Mouse (Mus musculus): ENCODE data around the gene Pcp4l1. TPM values are rescaled to one million over a fixed set of nuclear protein-coding genes. Genes with fewer than 3 reads are reported as not detected.
"Not testable (repeated sequence)": the region's sequence is repeated elsewhere in the genome, so short reads cannot be mapped to it uniquely, and the experiment has no call there.

Gene Pcp4l1
- polyA plus RNA-seq, 1 experiment from 2014 or later, result 18.0 TPM

- Histone ChIP-seq H3K27me3 (ENCODE audit: insufficient read depth, poor library complexity, severe bottlenecking) (no peaks in the 10 kb centered on the region), H3K27ac (no peak overlapping the region), H3K4me3 (no peak overlapping the region), H3K36me3 (peaks cover 3% of the 10 kb centered on the region; the same call in 1 of the 2 replicates), H3K4me1 (peaks cover 11% of the 10 kb centered on the region), H3K9me3 (no peaks in the 10 kb centered on the region)
- 82% methylated on average over 12 of the region's 12 CpGs for WGBS
- DNase-seq (ENCODE audit: low spot score), result no peak
Measured at GRCm38 (mm10) chr1:171168906-171169305, 27.2 kb downstream of the Pcp4l1 start.

DNA sequence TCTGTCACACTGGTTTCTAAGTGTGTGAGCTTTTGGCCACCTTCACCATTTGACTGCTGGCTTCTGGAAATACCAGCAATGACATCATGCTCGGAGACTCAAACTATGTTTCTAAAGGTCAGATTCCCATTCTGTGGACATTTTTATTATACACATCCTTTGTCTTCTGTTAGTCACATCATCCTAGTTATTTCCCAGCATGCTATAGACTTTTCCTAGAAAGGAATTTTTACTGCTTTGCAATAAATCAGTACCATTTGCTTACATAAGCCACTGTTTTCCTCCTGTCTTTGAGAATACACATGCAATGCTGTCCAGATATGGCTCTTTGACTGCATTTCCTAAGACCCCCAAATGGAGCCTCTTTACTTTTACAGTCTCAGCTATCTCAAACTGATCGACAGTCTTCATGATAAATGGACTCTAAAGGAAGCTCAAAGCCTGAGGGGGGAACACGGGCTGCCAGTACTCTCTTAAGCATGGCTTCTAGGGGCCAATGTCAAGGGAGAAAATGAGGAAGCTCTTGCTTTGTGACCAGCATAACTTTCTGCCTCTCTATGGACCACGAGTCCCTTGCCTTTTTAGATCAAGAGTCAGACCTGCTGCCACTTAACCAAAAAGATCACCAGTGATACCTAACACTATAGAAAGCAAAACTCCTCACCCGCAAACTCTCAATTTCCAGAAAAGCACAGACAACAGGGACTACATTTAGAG is 30.3 kb downstream of the Pcp4l1 start:
- 0 out of 2 replicates have a peak, but pooled peaks cover 2% of the 10 kb centered on the region for H3K4me1 ChIP-seq
- no peak overlapping the region for H3K27ac ChIP-seq
- H3K4me3 ChIP-seq, result no peak overlapping the region
- DNase-seq (ENCODE audit: low spot score), result no peak
- 62% methylated on average over 5 of the region's 5 CpGs for WGBS
- no peaks in the 10 kb centered on the region for H3K9me3 ChIP-seq
- peaks cover 8% of the 10 kb centered on the region for H3K27me3 ChIP-seq (ENCODE audit: insufficient read depth, poor library complexity, severe bottlenecking)
- no peaks in the 10 kb centered on the region for H3K36me3 ChIP-seq

DNA sequence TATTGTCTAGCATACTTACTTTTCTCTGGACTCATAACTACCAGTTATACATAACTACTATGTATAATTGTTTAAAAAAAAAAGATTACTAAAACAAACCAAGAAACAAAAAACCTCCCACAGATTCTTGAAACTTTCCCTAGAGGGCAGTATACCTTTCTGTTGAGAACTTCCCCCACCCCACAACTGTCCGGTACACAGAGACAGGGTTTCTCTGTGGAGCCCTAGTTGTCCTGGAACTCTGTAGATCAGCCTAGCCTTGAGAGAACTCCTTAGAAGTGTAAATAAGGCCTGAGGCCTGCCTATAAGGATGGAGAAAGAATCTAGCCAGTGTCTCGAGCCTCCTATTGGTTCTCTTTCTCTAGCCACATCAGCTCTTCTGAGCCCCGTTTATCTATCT is 31.8 kb downstream of the Pcp4l1 start:
- Histone ChIP-seq H3K4me3 (no peak overlapping the region), H3K9me3 (no peaks in the 10 kb centered on the region), H3K27me3 (ENCODE audit: insufficient read depth, poor library complexity, severe bottlenecking) (peaks cover 24% of the 10 kb centered on the region), H3K4me1 (peaks cover 12% of the 10 kb centered on the region), H3K36me3 (no peaks in the 10 kb centered on the region), H3K27ac (no peak overlapping the region)
- DNase-seq (ENCODE audit: low spot score), result no peak
- 29% methylated on average over 3 of the region's 3 CpGs for WGBS

DNA sequence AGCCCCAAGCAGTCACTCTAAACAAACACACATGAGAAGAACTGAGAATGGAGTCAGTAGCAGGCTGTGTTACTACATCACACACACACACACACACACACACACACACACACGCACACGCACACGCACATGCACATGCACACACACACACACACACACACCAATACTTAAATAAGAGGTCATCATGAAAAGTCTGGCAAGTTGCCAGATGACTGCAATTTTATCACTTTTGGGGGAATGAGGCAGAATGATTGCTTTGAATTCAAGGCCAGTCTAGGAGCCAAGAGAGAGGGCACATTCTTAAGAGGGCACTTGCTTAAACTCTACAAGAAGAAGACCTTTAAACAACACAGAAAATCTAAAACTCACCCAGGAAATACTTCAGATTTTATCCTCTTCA is 33.5 kb downstream of the Pcp4l1 start:
- no peak for DNase-seq (ENCODE audit: low spot score)
- no peaks in the 10 kb centered on the region for H3K9me3 ChIP-seq
- peaks cover 13% of the 10 kb centered on the region for H3K4me1 ChIP-seq
- H3K27ac ChIP-seq, result no peak overlapping the region
- no peak overlapping the region for H3K4me3 ChIP-seq
- no peaks in the 10 kb centered on the region for H3K36me3 ChIP-seq
- 90% methylated on average over 3 of the region's 3 CpGs for WGBS
- H3K27me3 ChIP-seq (ENCODE audit: insufficient read depth, poor library complexity, severe bottlenecking), result peaks cover 38% of the 10 kb centered on the region

DNA sequence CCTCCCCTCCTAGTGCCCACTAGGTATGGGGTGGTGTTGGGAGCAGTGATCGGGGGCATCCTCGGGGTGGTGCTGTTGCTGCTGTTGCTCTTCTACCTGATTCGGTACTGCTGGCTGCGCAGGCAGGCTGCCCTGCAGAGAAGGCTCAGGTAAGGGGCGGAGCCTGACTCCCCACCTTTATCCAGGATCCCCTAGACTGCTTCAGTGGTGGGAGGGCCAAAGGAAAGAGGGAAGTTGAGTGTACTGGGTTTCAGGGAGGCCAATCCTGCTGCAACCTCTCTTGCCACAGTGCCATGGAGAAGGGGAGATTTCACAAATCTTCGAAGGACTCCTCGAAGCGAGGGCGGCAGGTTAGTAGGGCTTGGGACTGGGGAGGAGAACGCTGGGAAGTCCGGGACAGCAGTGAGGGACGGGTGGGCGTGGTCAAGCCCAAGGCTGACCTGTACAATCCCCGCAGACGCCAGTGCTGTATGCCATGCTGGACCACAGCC is 36.5 kb downstream of the Pcp4l1 start:
- H3K4me1 ChIP-seq, result peaks cover 13% of the 10 kb centered on the region
- peak overlapping the region; percentile 52 for H3K4me3 ChIP-seq
- peak overlapping the region; percentile 22; the same call in 1 of the 2 replicates for H3K27ac ChIP-seq
- peaks cover 65% of the 10 kb centered on the region for H3K27me3 ChIP-seq (ENCODE audit: insufficient read depth, poor library complexity, severe bottlenecking)
- no peaks in the 10 kb centered on the region for H3K9me3 ChIP-seq
- WGBS, result 4% methylated on average over 15 of the region's 15 CpGs
- no peak for DNase-seq (ENCODE audit: low spot score)
- H3K36me3 ChIP-seq, result no peaks in the 10 kb centered on the region

GRCm38 (mm10) chr1:171157965-171158364 is 38.1 kb downstream of the Pcp4l1 start:
- H3K4me3 ChIP-seq, result no peak overlapping the region
- H3K27ac ChIP-seq, result no peak overlapping the region
- no peaks in the 10 kb centered on the region for H3K9me3 ChIP-seq
- no peak for DNase-seq (ENCODE audit: low spot score)
- H3K4me1 ChIP-seq, result peaks cover 13% of the 10 kb centered on the region
- H3K36me3 ChIP-seq, result no peaks in the 10 kb centered on the region
- peaks cover 68% of the 10 kb centered on the region for H3K27me3 ChIP-seq (ENCODE audit: insufficient read depth, poor library complexity, severe bottlenecking)

- no peak overlapping the region for H3K27ac ChIP-seq
- H3K36me3 ChIP-seq, result no peaks in the 10 kb centered on the region
- H3K9me3 ChIP-seq, result no peaks in the 10 kb centered on the region
- H3K27me3 ChIP-seq (ENCODE audit: insufficient read depth, poor library complexity, severe bottlenecking), result peaks cover 68% of the 10 kb centered on the region
- H3K4me1 ChIP-seq, result peaks cover 13% of the 10 kb centered on the region
- WGBS, result 67% methylated on average over 3 of the region's 3 CpGs
- no peak for DNase-seq (ENCODE audit: low spot score)
- H3K4me3 ChIP-seq, result no peak overlapping the region
Measured at GRCm38 (mm10) chr1:171156644-171157043, 39.4 kb downstream of the Pcp4l1 start.

GRCm38 (mm10) chr1:171151966-171152365 is 44.1 kb downstream of the Pcp4l1 start:
- 81% methylated on average over 4 of the region's 4 CpGs for WGBS
- DNase-seq (ENCODE audit: low spot score), result no peak
- H3K36me3 ChIP-seq, result no peaks in the 10 kb centered on the region
- H3K27ac ChIP-seq, result no peak overlapping the region
- H3K4me3 ChIP-seq, result no peak overlapping the region
- peaks cover 26% of the 10 kb centered on the region for H3K27me3 ChIP-seq (ENCODE audit: insufficient read depth, poor library complexity, severe bottlenecking)
- H3K4me1 ChIP-seq, result peaks cover 17% of the 10 kb centered on the region; the same call in 1 of the 2 replicates
- H3K9me3 ChIP-seq, result no peaks in the 10 kb centered on the region

GRCm38 (mm10) chr1:171150838-171151391 is 45.2 kb downstream of the Pcp4l1 start:
- Histone ChIP-seq H3K4me1 (peaks cover 17% of the 10 kb centered on the region; the same call in 1 of the 2 replicates), H3K27me3 (ENCODE audit: insufficient read depth, poor library complexity, severe bottlenecking) (peaks cover 16% of the 10 kb centered on the region), H3K4me3 (peak overlapping the region; percentile 85), H3K9me3 (no peaks in the 10 kb centered on the region), H3K27ac (peak overlapping the region; percentile 96), H3K36me3 (peaks cover 2% of the 10 kb centered on the region; the same call in 1 of the 2 replicates)
- no peak for DNase-seq (ENCODE audit: low spot score)
- WGBS, result 5% methylated on average over 18 of the region's 18 CpGs

DNA sequence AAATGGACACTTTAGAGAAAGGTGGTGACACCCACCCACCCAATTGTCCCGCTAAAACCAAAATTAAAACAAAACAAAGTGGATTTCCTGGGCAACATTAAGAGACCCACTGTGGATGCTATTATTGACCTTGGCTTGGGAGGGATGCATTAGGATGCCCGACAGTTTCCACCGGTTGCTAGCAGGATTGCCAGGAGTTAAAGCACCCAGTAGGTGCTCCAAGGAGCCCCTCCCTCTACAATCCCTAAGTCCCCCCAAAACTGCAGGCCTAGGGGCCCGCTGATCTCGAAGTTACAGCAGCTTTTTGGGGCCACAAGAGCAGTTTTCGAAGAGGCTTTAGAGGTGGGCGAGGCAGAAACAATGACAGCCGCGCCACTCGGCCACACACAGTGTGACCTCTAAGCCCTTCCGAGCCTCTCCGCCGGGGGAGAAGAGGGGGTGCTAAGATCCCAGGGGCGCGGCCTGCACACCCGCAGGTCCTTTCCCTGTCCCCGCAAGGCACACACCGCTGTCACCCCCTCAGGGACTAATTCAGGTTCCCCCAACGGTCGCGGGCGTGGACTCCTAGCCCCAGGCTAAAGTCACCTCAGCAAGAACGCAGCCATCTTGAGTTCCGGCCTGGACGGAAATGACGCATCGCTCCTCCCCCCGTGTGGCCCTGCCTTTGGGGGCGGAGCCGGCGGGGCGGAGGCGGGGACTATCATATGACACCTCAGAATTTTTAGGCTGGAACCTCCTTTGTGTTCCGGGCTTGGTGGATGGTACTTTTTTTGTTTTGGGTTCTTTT is 45.9 kb downstream of the Pcp4l1 start, which contains the start of the genes Sdhc and Mpz:
TSS of gene Sdhc (minus strand) at position 630 of the 787 bp plus-strand sequence.
TSS of gene Mpz (plus strand) at position 738 of the 787 bp plus-strand sequence.
- H3K4me3 ChIP-seq, result peak within 1 kb of the TSS; percentile 85
- no peaks in the 10 kb centered on the region for H3K9me3 ChIP-seq
- peaks cover 9% of the 10 kb centered on the region; the same call in 1 of the 2 replicates for H3K36me3 ChIP-seq
- under 1% methylated on average over 34 of the region's 34 CpGs for WGBS
- DNase-seq (ENCODE audit: low spot score), result peak; percentile 98
- H3K27ac ChIP-seq, result peak within 1 kb of the TSS; percentile 96
- peaks cover 17% of the 10 kb centered on the region; the same call in 1 of the 2 replicates for H3K4me1 ChIP-seq
- peaks cover 8% of the 10 kb centered on the region; the same call in 1 of the 2 replicates for H3K27me3 ChIP-seq (ENCODE audit: insufficient read depth, poor library complexity, severe bottlenecking)

- H3K27ac ChIP-seq; H3K9me3 ChIP-seq; DNase-seq (ENCODE audit: low spot score); H3K4me3 ChIP-seq; H3K27me3 ChIP-seq (ENCODE audit: insufficient read depth, poor library complexity, severe bottlenecking); H3K4me1 ChIP-seq: not testable (repeated sequence)
- WGBS, result 75% methylated on average over 11 of the region's 11 CpGs
- peaks cover 73% of the 10 kb centered on the region for H3K36me3 ChIP-seq
Measured at GRCm38 (mm10) chr1:171142981-171143380, 53.1 kb downstream of the Pcp4l1 start.

- peaks cover 95% of the 10 kb centered on the region for H3K36me3 ChIP-seq
- H3K4me3 ChIP-seq; H3K4me1 ChIP-seq; H3K9me3 ChIP-seq; DNase-seq (ENCODE audit: low spot score); H3K27me3 ChIP-seq (ENCODE audit: insufficient read depth, poor library complexity, severe bottlenecking); H3K27ac ChIP-seq: not testable (repeated sequence)
- 89% methylated on average over 8 of the region's 8 CpGs for WGBS
Measured at GRCm38 (mm10) chr1:171137486-171138155, 58.4 kb downstream of the Pcp4l1 start.
